Mouse (Mus musculus) heart, adult 2 months (tissue): ENCODE measurements around the gene Blnk. TPM values are rescaled to one million over a fixed set of nuclear protein-coding genes. Genes with fewer than 3 reads are reported as not detected.

ENCODE experiments used
- DNase-seq, 2 experiments: peaks; one replicate each; pipeline ENCODE4 v3.0.0; 2021
- H3K27ac ChIP-seq: fragments of 200-600 bp; 2 replicates; pipeline ENCODE4 v1.8.1; 2022
- H3K27me3 ChIP-seq: fragments of 200-500 bp; 2 replicates; pipeline ENCODE4 v1.6.1; 2012; ENCODE audit warnings: mild to moderate bottlenecking, low read length, inconsistent platforms, mixed read lengths; ENCODE audit not compliant: control insufficient read depth, insufficient read depth
- H3K36me3 ChIP-seq: fragments of 200-500 bp; 2 replicates; pipeline ENCODE4 v1.6.1; 2012; ENCODE audit warnings: low read length, inconsistent platforms; ENCODE audit not compliant: control insufficient read depth, insufficient read depth
- H3K4me1 ChIP-seq: fragments of 200-500 bp; 2 replicates; pipeline ENCODE4 v1.6.1; 2011; ENCODE audit warnings: low read length; ENCODE audit not compliant: control insufficient read depth, insufficient read depth
- H3K4me3 ChIP-seq: fragments of 200-600 bp; 2 replicates; pipeline ENCODE4 v1.8.1; 2022
- H3K79me2 ChIP-seq: fragments of 200-500 bp; replicated peaks from 2 replicates; pipeline ENCODE4 v1.6.1; 2012; ENCODE audit warnings: mild to moderate bottlenecking, inconsistent platforms, low read length, moderate library complexity, mixed read lengths; ENCODE audit not compliant: control insufficient read depth, insufficient read depth
- H3K9ac ChIP-seq: fragments of 200-500 bp; 2 replicates; pipeline ENCODE4 v1.6.1; 2012; ENCODE audit warnings: low read depth, mild to moderate bottlenecking, control low read depth, inconsistent platforms, low read length, mixed read lengths
- CTCF ChIP-seq: fragments of 200-600 bp; IDR thresholded peaks from 2 replicates; pipeline ENCODE4 v1.8.1; 2022; ENCODE audit warnings: antibody characterized with exemption, mild to moderate bottlenecking, moderate library complexity
- EP300 ChIP-seq: fragments of 200-500 bp; IDR thresholded peaks from 2 replicates; pipeline ENCODE4 v1.6.1; 2011; ENCODE audit warnings: low read depth, low read length, control low read depth; ENCODE audit not compliant: insufficient read depth
- POLR2A ChIP-seq: fragments of 200-500 bp; IDR thresholded peaks from 2 replicates; pipeline ENCODE4 v1.6.1; 2011; ENCODE audit warnings: mild to moderate bottlenecking, low read depth, low read length, control low read depth; ENCODE audit not compliant: insufficient read depth
- WGBS: fragments of 180-500 bp; shearing (Covaris S2); methylation state at CpG from one replicate; pipeline ENCODE4 v1.1.7; 2018; 5-methylcytosine and 5-hydroxymethylcytosine counted together
- intact Hi-C: fragments of 180-260 bp; cut with DNase I; formaldehyde crosslinking; loops from one replicate; pipeline ENCODE4 v1.15.1; 2025
- polyA plus RNA-seq: library from polyadenylated mRNA; depleted of rRNA; stranded (reverse); fragments of >200 nt; gene quantifications from 2 replicates; pipeline ENCODE4 v1.2.3, GENCODE M21; 2012
- total RNA-seq, 2 experiments: library from RNA; stranded (reverse); gene quantifications; 2 replicates each; pipeline ENCODE4 v1.2.3; 2021

Blnk gene
- total and polyA plus RNA-seq, 3 experiments, result 1.2 to 3.6 (median 1.7) TPM

DNA sequence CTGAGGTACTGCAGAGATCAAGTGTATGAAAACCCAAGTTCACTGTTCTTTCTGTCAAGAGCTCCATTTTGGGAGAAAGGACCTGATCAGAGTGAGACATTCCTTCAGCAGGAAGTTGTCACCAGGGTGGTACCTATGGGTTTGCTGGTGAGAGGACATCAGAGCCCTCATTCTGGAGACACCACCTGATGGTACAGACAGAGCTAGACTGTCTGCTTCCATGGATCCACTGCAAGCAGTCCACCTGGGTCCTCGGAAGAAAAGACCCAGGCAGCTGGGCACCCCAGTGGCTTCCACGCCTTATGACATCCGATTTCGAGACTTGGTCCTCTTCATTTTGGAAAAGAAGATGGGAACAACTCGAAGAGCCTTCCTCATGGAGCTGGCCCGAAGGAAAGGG, 34.9 kb upstream of the Blnk start, which contains the start of gene Dntt:
Gene Dntt (plus strand): TSS at position 57 of the 400 bp plus-strand sequence.
- Histone ChIP-seq H3K4me3 (no peak within 1 kb of the TSS), H3K27ac (no peak within 1 kb of the TSS), H3K27me3 (no peaks in the 10 kb centered on the region), H3K36me3 (no peaks in the 10 kb centered on the region), H3K4me1 (no peaks in the 10 kb centered on the region), H3K79me2 (no peaks in the 10 kb centered on the region), H3K9ac (no peak within 1 kb of the TSS)
- no peak for TF ChIP-seq CTCF
- TF ChIP-seq POLR2A, result no peak
- TF ChIP-seq EP300, result no peak
- no peak for DNase-seq
- 89% methylated on average over 6 of the region's 6 CpGs for WGBS
- intact Hi-C loops, result no loop called here

DNA sequence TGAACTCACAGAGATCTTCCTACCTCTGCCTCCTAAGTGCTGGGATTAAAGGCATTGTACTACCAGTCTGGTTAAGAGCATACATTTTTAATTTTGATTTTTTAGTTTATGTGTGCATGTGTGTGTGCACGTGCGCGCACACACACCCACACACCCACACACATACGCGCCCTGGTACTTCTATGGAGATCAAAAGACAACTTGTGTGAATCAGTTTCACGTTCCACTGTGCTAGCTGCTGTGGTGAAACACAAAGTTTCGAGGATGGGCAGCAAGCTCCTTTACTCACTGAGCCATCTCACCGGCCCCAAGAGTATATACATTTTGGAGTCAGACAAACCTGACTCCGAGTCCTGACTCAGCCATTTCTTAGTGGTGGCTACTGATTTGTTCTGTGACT, 33.3 kb upstream of the Blnk start:
- H3K36me3 ChIP-seq, result no peaks in the 10 kb centered on the region
- no peaks in the 10 kb centered on the region for H3K4me1 ChIP-seq
- TF ChIP-seq CTCF (no peak), POLR2A (no peak), EP300 (no peak)
- WGBS, result 89% methylated on average over 9 of the region's 9 CpGs
- intact Hi-C loops, result no loop called here
- no peak overlapping the region for H3K27ac ChIP-seq
- H3K9ac ChIP-seq, result no peak overlapping the region
- H3K4me3 ChIP-seq, result no peak overlapping the region
- no peaks in the 10 kb centered on the region for H3K79me2 ChIP-seq
- no peaks in the 10 kb centered on the region for H3K27me3 ChIP-seq
- DNase-seq, result no peak

DNA sequence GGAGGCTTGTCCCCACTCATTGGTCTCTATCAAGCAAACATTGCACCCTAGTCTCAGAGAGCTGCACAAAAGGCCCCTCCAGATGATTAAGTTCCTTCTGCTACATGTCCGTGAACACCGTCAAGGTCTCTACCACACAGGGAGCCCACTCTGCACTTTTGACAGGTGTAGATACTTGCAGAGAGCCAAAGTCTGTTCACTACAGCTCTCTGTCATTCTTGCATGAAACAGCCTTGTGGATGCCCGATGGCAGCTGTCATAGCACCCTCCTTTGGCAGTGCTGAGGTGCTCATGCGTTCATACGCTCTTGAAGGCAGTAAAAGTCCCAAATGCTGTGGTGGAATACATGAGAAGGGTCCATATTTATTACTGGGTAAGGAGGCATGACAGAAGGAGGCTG, 32.7 kb upstream of the Blnk start:
- 82% methylated on average over 5 of the region's 5 CpGs for WGBS
- Histone ChIP-seq H3K4me3 (no peak overlapping the region), H3K36me3 (no peaks in the 10 kb centered on the region), H3K27ac (no peak overlapping the region), H3K79me2 (no peaks in the 10 kb centered on the region), H3K27me3 (no peaks in the 10 kb centered on the region), H3K4me1 (no peaks in the 10 kb centered on the region), H3K9ac (no peak overlapping the region)
- TF ChIP-seq EP300, result no peak
- TF ChIP-seq CTCF, result no peak
- TF ChIP-seq POLR2A, result no peak
- no peak for DNase-seq
- intact Hi-C loops, result no loop called here

DNA sequence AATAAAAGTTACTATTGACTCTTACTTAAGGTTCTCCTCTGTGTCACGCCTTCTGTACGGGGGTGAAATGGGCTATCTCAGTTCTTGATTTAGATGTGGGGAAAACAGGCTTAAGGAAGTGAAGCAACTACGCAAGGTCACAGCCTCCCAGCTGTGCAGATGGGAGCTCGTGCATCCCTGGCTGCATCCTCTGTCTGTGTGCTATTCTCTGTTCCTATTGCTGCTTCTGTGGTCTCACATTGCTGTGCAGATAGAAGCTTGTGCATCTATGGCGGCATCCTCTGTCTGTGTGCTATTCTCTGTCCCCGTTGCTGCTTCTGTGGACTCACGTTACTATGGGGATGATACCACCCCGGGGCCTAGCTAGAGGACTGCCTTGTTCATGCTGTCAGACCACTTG, 32.2 kb upstream of the Blnk start:
- intact Hi-C loops, result no loop called here
- no peak overlapping the region for H3K4me3 ChIP-seq
- no peaks in the 10 kb centered on the region for H3K36me3 ChIP-seq
- WGBS, result 76% methylated on average over 8 of the region's 8 CpGs
- no peaks in the 10 kb centered on the region for H3K27me3 ChIP-seq
- no peak overlapping the region for H3K9ac ChIP-seq
- no peak for TF ChIP-seq POLR2A
- TF ChIP-seq CTCF, result no peak
- no peak for TF ChIP-seq EP300
- no peaks in the 10 kb centered on the region for H3K79me2 ChIP-seq
- no peak for DNase-seq
- no peak overlapping the region for H3K27ac ChIP-seq
- H3K4me1 ChIP-seq, result no peaks in the 10 kb centered on the region

DNA sequence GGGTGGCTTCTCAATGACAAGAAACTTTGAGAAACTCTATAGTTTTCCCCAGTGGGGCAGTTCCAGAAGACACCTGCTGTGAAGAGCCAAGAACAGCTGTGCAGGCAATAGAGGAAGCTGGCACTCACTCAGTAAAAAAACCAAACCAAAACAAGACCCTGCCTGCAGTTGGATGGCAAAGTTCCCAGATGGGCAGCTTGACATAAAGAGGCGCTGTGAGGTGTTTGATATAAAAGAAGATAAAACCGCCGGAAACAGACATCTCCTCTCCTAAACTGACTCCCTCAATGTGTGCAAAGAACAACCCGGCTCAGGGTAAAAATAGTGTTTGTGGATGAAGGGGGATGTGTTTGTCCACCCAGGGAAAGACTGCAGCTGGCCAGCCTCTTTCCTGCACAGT, 27.9 kb upstream of the Blnk start:
- 48% methylated on average over 4 of the region's 4 CpGs for WGBS
- Histone ChIP-seq H3K4me3 (no peak overlapping the region), H3K27ac (no peak overlapping the region), H3K79me2 (no peaks in the 10 kb centered on the region), H3K36me3 (no peaks in the 10 kb centered on the region), H3K27me3 (no peaks in the 10 kb centered on the region), H3K9ac (no peak overlapping the region), H3K4me1 (no peaks in the 10 kb centered on the region)
- no peak for DNase-seq
- TF ChIP-seq POLR2A, result no peak
- TF ChIP-seq CTCF, result no peak
- TF ChIP-seq EP300, result no peak
- intact Hi-C loops, result no loop called here

DNA sequence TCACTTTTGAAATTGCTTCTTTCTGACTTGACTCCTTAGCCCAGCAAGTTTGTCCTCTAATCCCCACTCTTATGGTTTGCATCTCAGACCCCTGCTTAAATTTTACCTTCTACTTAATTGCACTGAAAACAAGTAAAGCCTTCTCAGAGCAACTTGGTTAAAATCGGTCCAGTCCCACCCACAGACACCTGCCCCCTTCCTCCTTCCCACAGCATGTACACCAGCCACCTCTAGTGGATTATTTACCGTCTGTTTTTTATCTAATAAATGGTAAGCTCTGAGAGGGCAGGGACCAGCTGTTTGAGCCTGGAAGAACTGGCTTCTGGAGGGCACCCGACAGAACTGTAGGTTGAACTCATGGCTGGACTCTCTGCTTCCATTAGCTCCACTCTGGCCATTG, 26.2 kb upstream of the Blnk start:
- H3K4me1 ChIP-seq, result peaks cover 3% of the 10 kb centered on the region
- WGBS, result 65% methylated on average over 3 of the region's 3 CpGs
- DNase-seq, result no peak
- no peak overlapping the region for H3K4me3 ChIP-seq
- no peaks in the 10 kb centered on the region for H3K27me3 ChIP-seq
- intact Hi-C loops, result no loop called here
- H3K36me3 ChIP-seq, result no peaks in the 10 kb centered on the region
- H3K27ac ChIP-seq, result no peak overlapping the region
- no peak for TF ChIP-seq EP300
- no peak for TF ChIP-seq POLR2A
- TF ChIP-seq CTCF, result no peak
- no peaks in the 10 kb centered on the region for H3K79me2 ChIP-seq
- no peak overlapping the region for H3K9ac ChIP-seq
